Mouse (Mus musculus): ENCODE data around the gene Npr2. TPM values are rescaled to one million over a fixed set of nuclear protein-coding genes. Genes with fewer than 3 reads are reported as not detected.
"Not testable (repeated sequence)": the region's sequence is repeated elsewhere in the genome, so short reads cannot be mapped to it uniquely, and the experiment has no call there.

Gene Npr2
- 10 to 100 TPM; 32.5 to 36.6 TPM for total RNA-seq (2021)
- long read RNA-seq, experiment 1, partial matches to known transcripts = 7 of 11 reads
- long read RNA-seq, experiment 1, other reads (novel, unspliced or antisense) = 1 of 11 reads
- long read RNA-seq, experiment 2, transcript Npr2-201 (22 exons, 3,660 nt) = major isoform, 21 of 36 reads
- long read RNA-seq, experiment 2, partial matches to known transcripts = 9 of 36 reads
- long read RNA-seq, experiment 2, other reads (novel, unspliced or antisense) = 6 of 36 reads

GRCm38 (mm10) chr4:43631046-43631955 is at the start of gene Npr2:
Npr2 (plus strand) TSS chr4:43631935.
- DNase-seq = peak; percentile 60

- DNase-seq = no peak
Measured at GRCm38 (mm10) chr4:43582241-43582640, 49.5 kb upstream of the Npr2 start.

DNA sequence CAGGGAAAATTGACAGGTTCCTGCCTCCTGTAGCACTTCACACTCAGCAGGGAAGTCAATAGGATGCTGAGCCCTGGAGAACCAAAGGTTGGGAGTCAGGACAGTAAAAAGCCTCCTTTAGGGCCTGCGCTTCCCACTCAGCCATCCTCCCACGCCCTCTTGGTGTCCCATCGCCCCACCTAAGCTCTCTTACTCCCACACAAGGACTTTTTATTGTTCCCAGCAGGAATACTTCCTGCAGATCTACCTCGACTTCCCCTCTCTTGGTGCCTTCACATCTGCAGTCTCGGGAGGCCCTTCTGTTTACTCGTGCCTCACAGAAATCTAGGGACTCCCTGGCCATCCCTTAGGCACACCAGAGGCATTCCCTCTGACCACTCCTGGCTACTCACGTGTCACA is 48.3 kb upstream of the Npr2 start:
- no peak for DNase-seq

- peak; percentile 43 for DNase-seq
Measured at GRCm38 (mm10) chr4:43584444-43585416, 47.0 kb upstream of the Npr2 start, which contains the start of gene Msmp. Msmp (minus strand) TSS chr4:43584494.

GRCm38 (mm10) chr4:43585682-43586081 is 46.1 kb upstream of the Npr2 start:
- no peak for DNase-seq

GRCm38 (mm10) chr4:43586411-43586810 is 45.3 kb upstream of the Npr2 start:
- peak; percentile 70 for DNase-seq

DNA sequence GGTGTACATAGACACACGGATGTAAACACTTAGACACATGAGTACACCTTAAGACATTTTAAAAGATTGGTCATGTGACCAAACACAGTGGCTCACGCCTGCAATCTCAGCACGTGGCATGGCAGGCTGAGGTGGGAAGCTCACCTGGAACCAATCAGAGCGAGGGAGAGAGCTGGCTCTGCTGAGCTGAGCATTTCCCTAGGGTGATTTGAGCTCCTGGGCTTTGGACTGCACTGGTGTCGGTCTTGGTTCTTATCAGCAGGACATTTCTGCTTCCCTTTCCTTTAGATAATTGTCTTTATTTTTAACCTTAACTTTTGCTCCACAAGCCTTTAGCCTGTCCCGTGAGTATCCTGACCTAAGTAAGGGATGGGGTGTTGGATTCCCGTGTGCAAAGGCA is 44.1 kb upstream of the Npr2 start:
- DNase-seq = no peak

- no peak for DNase-seq
Measured at GRCm38 (mm10) chr4:43591543-43591942, 40.2 kb upstream of the Npr2 start.

DNA sequence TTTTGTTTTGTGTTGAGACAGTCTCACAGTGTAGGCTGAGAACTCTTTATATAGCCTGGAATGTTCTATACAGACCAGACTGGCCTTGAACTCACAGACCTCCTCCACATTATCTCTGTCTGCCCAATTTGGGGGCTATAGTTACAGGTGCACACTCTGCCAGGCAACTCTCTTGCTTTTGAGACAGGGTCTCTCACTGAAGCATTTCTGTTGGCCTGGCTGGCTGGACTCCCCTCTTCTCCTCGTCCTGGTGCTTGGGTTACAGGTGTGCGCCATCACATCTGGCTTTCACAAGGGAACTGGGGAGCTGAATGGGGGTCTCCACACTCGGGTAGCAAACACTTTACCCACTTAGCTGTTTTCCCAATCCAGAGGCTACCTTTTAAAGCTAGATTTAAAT is 39.8 kb upstream of the Npr2 start:
- no peak for DNase-seq

GRCm38 (mm10) chr4:43593453-43593852 is 38.3 kb upstream of the Npr2 start:
- DNase-seq = no peak

- not testable (repeated sequence) for DNase-seq
Measured at GRCm38 (mm10) chr4:43596597-43596996, 35.1 kb upstream of the Npr2 start.

DNA sequence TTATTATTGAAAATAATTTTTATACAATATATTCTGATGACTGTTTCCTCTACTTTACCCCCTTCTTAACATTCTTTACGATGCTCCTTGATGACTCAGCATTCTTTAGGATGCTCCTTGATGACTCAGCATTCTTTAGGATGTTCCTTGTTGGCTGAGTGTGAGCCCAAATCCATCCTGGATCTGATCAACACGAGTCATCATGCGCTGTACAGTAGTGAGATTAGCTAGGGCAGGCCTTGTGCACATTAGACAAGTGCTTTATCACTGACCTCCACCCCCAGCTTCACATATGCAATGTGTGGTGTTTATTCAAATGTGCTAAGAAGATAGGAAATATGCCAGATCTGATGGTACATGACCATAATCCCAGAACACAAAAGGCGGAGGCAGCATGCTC is 33.5 kb upstream of the Npr2 start:
- no peak for DNase-seq

DNA sequence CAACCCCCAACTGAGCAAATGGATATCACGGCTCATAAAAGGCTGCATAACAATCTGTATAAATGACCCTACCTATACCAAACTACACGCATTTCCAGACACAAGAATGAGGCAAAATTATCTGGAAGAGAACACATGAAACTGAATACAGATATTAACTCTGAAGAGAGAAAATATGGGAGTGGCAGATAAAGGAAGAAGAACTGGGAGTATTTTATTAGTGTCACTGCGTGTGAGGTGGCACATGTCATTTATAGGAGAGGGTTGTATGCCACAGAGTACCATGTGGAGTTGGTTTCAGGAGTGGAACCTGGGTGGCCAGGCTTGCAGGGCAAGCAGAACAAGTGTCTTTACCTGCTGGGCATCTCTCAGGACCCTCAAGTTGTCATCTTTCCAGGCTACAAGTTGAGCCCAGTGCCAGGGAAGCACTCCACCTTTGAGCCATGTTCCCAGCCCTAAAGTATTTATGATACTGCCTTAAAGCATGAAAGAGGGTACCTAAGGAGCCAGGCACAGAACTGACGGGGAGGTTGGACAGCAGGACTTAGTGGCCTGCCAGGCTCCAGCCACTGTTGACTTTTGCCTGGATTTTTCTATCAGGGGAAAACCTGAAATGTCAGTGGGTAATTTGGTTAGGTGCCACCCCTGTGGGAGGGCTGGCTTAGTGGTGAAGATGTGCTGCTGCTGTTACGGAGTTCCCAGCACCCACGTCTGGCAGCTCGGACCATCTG is 32.9 kb upstream of the Npr2 start:
- no peak for DNase-seq

DNA sequence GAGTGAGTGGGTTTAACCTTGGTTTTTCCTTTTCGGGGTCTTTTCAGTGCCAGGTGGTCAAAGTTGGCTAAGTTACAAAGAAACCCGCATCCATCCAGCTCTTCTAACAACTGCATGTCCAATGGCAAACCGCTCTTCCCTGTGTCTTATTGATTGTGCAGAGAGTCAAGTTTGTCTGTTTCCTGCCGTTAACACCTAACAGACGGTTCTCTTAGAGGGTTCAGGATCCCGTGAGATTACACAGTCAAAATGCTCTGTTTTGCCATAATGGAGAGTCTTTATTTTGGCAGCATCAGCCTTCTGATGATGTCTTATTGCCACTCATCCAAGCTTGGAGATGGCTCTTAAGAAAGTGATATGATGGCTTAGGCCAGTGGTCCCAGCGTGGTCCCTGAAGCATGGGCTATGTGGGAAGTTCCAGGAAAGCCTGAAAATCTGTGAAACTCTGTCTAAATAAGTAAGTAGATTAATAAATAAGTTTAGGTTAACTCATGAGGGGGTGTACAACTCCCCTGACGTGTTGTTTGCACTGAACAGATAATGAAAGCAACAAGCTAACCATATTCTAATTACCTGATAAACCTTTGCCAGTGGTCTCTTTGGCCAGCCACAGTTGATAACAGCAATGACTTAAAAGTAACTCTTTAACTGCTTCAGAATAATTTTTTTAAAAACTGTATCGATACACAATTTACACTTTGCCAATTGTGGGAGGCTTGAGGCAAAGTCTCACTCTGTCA is 31.4 kb upstream of the Npr2 start:
- no peak for DNase-seq

- DNase-seq = no peak
Measured at GRCm38 (mm10) chr4:43604099-43604498, 27.6 kb upstream of the Npr2 start.

DNA sequence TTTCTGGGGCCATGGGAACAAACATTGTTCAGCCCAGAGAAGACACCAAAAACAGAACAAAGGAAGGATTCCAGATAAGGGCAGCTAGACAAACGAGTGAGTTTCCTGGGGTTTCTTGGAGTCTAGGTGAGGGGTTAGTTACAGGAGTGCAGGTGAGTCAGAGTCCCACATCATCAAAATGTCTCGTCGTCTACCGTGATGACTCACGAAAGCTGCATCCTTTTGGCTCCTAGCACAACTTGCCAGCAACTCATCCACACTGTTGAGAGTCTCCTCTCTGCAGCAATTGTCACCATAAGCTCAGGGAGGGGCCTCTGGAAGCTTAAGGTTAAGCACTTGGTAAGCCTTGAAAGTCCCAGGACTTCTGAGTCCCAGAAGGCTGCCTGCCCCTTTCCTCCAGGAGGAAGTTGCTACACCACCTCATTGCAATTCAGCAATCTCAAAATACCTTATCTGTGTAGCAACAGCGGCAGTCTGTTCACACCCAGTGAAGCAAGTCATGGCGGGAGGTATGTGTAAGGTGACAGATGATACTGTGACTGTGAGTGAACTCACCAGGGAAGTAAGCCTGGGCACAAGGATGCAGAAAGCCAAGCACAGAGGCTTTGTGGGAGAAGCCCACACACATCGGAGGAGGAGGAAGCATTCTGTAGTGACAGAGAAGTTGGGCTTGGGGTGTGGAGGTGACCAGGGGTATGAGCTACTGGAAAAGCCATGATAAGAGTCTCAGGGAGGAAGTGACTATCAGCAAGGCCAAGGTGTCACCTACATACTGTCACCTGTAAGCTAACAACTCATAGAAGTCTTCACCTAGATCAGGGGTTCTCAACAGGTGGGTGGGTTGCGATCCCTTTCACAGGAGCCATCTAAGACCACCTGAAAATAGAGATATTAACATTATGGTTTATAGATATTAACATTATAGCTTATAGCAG is 26.7 kb upstream of the Npr2 start:
- no peak for DNase-seq

DNA sequence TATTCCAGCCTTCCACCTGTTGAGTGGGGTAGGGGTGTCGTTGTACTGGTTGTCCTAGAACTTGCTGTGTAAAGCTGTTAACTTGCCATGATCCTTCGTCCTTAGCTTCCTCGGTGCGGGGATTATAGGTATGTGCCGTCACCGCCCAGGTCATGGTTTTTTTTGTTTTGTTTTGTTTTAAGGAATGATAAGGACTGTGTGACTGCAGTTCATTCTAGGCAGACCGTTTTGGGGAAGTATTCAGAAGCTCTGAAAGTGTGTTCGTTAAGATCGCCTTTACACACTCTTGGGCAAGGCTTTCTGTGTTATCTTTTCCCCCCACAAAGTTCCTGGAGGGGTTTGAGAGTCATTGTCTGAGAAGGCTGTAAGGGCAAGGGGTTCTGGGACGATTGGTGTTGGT is 19.2 kb upstream of the Npr2 start:
- DNase-seq = no peak

GRCm38 (mm10) chr4:43613060-43613730 is 18.5 kb upstream of the Npr2 start:
- DNase-seq = no peak

DNA sequence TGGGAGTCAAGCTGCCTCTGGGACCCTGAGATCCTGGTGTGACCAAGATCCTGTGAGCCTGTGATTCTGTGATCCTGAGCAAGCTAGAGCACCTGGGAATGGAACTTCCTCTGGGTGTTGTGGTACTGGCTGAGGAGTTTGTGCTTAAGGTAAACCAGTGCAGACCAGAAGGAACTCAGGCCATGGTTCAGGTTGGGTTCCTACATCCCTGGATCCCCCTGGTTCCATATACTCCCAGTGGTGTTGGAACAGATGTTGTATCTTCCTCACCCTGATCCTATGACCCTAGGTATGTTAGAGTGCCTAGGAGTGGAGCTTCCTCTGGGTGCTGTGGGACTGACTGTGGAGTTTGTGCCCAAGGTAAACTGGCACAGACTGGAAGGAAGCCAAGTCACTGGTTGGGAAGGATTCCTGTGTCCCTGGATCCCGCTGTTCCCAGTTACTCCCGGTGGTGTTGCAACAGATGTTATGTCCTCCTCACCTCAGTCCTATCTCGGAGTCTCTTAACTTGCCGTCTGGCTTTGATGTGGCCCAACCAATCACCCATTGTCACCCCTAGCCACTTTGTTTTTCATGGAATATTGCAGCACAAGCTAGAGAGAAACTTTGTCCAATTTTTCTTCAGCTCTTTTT is 11.5 kb upstream of the Npr2 start:
- DNase-seq = no peak
